Mouse (Mus musculus): ENCODE data around the gene Adssl1. TPM values are rescaled to one million over a fixed set of nuclear protein-coding genes. Genes with fewer than 3 reads are reported as not detected.

Gene Adssl1
- total RNA-seq, 2 experiments from 2014 or later = 119 to 129 TPM

DNA sequence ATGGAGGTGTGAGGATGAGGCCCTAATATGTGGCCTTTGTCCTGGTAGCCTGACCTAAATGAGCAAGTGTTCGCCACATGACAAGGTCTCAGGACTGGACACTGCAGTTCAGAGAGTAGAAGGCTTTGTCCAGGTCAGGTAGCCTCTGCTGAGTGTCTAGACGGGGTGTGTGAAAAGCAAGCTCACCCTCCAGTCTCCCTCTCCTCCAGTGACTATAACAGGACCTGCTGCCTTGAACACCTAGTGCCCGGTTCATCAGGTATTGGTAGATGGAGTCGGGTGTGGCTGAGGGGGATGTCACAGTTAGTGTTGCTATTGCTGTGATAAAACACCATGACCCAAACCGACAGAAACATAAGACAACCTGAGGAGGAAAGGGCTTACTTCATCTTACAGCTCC is 28.6 kb upstream of the Adssl1 start:
- intact Hi-C loops (cut with DNase I) = no loop called here
- DNase-seq = no peak

DNA sequence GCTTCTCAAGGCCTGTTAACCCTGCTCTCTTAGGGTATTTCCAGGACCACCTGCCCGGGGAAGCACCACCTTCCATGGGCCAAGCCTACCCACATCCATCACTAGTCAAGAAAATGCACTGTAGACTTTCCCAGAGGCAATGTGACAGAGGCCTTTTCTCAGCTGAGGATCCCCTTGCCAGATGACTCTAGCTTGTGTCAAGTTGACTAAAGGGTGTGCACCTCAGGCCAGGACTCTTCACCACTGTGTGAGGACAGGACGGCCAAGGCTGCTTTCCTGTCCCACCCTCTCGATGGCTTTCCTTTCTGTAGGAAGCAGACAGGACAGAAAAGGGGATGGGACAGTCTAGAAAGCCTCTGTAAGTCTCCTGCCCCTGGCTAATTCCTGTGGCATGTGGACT is 28.1 kb upstream of the Adssl1 start:
- DNase-seq = no peak

DNA sequence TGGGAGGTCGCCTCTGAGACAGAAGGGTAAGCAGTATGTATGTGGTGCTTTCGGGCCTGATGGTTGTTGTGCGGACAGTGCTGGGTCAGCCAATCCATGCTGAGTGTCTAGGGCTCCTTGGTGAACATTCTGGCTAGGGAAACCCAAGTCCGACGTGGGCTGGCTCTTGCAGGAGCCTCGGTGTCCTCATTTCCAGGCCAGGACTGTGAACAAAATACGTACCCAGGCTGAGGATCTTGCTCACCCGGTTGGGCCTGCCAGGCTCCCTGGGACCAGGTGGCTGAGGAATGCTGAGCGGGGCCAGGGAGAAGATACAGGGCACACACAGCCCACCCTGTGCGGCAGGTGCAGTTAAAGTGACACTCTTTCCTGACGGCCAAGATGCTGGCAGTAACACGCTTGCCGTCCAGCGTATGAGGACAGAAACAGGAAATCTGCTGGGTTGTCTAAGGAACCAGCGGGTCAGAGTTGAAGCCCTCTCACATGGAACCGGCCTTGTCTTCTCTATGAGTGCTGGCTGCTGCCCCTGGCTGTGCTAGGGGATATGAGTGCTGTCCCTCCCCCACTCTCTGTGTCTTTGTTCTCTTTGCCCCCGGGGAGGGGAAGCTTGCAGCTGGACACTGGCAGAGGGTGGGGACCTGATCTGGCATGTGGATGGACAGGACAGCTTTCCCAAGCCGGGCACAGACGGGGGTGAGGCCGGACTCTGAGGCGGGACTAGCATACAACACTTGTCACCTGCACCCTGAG is 26.7 kb upstream of the Adssl1 start:
- DNase-seq = no peak
- intact Hi-C loops (cut with DNase I) = no loop called here

More for the DNA sequence above, 28.1 kb upstream of the Adssl1 start:
- intact Hi-C loops (cut with DNase I) = no loop called here

DNA sequence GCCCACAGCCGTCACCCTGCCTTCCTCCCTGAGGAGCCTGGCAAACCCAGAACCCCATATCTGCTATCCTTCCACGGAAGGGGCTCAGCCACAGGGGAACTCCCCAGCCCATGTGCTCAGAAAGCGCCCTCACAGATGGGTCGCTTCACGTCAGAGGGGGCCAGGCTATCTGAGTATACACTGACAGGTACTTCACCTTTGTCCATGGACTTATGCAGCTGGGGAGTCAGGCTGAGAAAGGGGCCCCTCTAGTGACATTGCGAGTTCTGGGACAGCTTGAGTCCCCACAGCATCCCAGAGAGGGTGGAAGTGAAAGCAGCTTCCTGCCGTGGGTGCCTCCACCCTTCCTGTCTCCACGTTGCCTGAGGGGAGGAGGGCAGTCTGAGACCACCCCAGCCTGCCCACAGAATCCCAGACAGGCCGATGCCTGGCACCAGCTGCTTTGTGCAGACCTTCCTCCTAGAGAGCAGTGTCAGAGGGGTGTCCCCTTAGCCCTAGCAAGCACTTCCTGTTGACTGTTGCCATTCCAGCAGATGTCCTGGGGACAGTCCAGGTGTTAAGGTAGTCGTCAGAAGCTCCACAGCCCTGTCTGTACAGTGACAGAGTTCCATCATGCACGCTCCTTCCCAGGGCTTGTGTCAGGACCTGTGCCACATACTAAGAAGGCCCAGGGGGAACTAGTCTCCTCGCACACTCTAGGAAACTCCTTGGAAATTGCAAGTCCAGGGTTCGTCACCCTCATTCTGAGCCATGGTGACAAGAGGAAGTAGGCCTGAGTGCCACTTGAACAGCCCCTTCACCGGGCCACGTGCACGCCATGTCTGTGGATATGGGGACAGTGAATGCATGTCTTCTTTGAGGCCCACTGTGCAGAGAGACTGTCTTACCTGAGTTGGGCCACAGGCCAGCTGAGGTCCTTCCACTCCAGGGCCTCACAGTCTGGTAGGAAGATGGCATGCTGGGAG is 25.6 kb upstream of the Adssl1 start:
- intact Hi-C loops (cut with DNase I) = no loop called here
- no peak for DNase-seq

DNA sequence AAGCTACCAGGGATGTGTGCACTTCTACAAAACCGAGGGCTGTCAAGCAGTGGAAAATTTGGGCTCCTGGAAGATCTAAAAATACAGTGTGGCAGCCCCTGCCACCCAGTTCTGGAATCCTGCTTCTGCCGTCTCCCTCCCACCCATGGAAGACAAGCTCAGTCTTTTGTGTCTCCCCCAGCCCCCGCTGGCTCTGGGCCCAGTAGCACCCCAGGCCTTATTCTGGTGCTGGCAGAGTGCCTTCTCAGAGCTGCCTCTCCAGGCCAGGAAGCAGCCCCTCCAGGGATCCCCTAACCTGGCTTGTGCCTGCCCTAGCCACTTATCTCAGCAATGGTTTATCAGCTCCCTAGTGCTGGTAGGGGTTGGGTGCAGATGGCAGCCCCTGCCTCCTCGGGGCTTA is 24.9 kb upstream of the Adssl1 start:
- no peak for DNase-seq
- intact Hi-C loops (cut with DNase I) = no loop called here

DNA sequence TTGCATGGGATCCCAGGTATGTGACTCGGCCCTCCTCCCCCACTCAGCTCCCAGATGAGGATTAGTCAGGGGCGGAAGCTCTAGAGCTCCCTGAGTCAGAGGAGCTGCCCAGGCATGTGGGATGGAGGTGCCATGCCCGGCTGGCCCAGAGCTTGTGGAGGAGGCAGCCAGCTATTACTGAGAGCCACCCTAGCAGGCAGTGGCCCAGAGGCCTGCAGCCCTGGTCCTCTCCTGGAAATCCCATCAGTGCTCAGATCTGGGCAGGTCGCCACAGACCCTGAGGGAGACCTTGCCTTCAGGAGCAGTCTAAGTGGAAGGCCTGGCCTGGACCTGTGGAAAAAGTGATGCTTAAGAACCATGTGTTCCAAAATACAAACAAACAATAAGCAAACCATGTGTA is 24.2 kb upstream of the Adssl1 start:
- intact Hi-C loops (cut with DNase I) = no loop called here
- peak in 1 of 2 experiments; percentile 54 for DNase-seq

DNA sequence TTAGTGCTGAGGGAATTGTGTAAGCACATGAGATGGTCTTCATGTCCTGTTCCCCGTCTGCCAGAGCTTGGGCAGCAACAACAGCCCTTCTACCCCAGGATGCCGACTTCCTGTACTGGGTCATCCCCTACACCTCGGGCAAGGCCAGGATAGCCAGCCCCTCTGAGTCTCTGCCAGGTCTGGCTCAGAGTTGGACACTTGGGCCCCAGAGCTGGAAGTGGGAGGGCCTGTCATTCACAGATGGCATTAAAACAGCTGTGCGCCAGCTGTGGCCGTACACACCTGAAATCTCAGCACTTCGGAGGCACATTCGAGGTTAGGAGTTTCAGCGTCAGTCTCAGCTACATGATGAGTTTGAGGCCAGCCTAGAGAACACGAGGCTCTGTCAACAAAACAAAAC is 23.4 kb upstream of the Adssl1 start:
- intact Hi-C loops (cut with DNase I) = no loop called here
- no peak for DNase-seq

DNA sequence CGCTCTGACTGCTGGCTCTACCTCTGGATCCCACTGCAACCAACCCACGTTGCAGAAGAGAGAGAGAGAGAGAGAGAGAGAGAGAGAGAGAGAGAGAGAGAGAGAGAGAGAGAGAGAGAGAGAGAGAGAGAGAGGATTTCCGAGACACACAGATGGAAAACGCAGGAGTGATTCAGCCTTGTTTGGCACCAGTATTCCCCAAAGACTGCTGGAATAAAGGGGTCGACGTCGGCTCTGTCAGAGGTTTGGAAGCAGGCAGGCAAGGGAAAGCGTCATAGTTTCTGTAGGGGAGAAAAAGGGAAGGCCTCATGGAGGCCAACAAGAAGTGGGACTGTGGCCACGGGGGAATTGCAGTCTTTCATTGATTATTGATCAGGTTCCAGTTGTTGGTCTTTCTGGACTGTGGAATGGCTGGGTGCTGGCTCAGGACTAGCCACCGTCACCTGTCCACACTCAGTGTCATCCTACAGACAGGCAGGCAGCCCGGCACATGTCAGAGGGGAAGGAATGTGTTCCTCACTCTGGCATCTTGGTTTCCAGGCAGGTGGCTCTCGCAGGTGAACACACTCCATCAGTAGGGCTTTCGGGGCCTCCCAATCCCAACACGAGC is 22.8 kb upstream of the Adssl1 start:
- intact Hi-C loops (cut with DNase I) = no loop called here
- DNase-seq = no peak

DNA sequence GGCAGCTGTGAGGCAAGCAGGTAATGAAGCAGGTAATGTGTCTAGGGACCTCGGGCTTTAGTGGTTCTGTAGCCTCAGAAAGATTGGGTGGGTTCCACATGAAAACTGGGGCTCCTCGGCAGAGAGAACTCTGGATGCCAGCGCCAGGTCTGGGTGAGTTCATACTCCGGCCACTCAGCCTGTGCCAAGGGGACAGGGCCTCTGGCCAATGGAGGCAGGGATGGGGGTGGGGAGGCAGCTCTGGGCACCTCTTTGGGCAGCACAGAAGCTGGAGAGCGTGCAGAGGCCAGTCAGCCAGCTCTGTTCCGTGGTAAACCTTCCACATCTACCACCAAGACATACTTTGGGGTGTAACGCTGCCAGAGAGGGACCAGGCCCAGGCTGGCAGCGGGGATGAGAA is 22.2 kb upstream of the Adssl1 start:
- no peak for DNase-seq
- intact Hi-C loops (cut with DNase I) = no loop called here

DNA sequence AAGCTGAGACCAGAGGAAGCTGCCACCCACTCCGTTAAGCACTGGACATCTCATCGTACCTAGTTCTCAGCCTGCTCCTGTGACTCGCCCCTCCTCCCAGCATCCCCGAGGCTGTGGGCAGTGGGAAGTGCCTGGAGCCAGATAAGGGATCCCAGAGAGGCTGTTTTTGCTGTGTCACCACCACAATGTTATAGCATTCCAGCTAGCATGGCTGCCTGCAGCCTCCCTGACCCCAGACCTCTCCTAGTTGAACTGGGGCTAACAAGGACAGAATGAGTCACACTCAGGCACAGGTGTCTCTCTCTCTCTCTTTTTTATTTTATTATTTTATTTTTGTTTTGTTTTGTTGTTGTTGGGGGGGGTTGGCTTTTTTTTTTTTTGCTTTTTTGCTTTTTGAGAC is 20.6 kb upstream of the Adssl1 start:
- DNase-seq = no peak
- intact Hi-C loops (cut with DNase I) = no loop called here

DNA sequence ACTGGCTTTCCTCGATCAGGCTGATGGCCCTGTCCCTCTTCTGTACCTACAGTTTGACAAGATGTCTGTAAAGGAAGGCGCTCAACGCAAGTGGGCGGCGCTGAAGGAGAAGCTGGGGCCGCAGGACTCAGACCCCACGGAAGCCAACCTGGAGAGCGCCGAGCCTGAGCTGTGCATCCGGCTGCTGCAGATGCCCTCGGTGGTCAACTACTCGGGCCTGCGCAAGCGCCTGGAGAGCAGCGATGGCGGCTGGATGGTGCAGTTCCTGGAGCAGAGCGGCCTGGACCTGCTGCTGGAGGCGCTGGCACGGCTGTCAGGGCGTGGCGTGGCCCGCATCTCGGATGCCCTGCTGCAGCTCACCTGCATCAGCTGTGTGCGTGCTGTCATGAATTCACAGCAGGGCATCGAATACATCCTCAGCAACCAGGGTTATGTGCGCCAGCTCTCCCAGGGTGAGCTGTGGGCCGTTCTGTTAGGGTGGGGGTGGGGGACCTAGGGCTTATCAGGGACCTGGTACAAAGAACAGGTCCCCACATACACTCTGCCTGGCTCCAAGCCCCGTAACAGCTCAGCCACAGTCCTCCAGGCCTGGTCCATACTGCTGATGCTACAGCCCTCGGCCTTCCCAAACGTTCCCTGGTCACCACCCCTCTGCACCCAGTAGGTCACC is 19.8 kb upstream of the Adssl1 start:
- intact Hi-C loops (cut with DNase I) = no loop called here
- DNase-seq = no peak

DNA sequence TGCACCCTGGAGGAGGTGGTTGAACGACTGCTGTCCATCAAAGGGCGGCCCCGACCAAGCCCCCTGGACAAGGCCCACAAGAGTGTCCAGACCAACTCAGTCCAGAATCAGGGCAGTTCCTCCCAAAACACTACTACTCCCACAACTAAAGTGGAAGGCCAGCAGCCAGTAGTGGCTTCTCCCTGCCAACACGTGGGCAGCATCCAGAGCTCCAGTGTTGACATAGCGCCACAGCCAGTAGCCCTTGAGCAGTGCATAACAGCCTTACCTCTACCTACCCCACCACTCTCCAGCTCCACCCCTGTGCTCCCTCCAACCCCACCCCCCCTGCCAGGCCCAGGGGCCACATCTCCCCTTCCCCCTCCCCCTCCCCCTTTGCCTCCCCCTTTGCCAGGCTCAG is 15.8 kb upstream of the Adssl1 start:
- intact Hi-C loops (cut with DNase I) = no loop called here
- peak in 1 of 2 experiments; percentile 51 for DNase-seq

DNA sequence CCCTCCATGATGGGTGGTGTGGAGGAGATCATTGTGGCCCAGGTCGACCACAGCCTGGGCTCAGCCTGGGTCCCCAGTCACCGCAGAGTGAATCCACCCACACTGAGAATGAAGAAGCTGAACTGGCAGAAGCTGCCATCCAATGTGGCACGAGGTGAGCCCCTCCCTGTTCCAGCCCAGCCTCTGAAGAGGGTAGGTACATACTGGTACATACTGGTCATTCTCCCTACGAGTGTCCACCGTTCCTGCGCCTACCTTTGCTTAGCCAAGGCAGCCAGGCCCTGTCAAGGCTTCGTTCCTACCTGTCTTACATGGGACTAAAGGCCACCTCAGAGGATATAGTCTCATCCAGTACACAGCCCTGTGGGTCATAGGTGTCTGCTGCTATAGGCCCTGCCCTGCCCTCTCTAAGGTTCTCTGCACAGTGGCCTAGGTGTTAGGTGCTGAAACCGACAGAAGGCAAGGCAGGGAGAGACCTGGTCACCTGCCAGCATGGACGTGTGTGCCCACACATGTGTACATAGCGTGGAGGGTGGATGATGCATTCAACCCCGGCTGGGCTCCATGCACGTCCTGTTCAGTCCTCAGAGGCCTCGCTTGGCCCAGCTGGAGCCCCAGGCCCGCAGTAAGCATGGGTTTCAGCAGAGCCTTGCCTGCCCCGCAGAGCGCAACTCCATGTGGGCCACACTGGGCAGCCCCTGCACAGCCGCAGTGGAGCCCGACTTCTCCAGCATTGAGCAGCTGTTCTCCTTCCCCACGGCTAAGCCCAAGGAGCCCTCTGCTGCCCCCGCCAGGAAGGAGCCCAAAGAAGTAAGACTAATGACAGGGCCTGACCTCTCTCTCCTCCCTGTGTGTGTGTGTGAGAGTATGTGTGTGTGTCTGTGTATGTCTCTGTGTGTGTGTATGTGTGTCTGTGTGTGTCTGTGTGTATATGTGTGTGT is 14.9 kb upstream of the Adssl1 start:
- peak; percentile 54 to 65 for DNase-seq
- intact Hi-C loops (cut with DNase I) = loop anchor here (1.0 kb wide), 1 partner anchor 53 kb away; no protein-coding TSS in a partner anchor

DNA sequence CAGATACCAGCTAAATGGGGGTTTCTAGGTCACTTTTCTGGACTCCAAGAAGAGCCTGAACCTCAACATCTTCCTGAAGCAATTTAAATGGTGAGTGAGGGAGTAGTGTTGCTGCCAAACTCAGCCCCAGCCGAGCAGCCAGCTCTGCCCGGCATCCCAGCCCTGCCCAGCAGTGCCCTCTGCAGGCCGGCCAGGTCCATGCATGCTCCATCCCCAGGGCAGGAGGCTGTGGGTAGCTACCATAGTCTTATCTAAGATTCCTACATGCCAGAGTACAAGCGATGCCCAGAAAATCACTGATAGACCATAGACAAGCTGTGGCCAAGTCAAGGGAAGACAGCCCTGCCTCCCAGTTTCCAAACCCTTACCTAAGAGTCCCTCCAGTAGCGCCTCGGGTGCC is 14.1 kb upstream of the Adssl1 start:
- DNase-seq = peak; percentile 84 to 92
- intact Hi-C loops (cut with DNase I) = loop anchor here (1.0 kb wide), 1 partner anchor 53 kb away; no protein-coding TSS in a partner anchor

DNA sequence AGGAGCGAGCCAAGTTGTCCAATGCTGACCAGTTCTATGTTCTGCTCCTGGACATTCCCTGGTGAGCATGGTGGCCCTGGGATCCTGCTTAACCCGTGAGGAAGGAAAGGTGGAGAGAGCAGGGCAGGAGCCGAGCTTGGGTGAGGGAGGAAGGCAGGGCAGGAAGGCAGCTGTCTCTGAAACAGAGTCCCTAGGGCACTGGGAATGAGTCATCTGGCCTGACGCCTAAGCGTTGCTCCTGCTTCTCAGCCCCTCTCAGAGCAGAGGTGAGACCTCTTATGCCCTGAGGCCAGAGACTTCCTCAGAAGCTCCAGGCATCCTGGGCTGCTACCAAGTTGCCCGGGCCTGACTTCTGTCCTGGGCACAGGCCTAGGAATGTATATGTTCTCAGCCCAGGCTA is 12.8 kb upstream of the Adssl1 start:
- intact Hi-C loops (cut with DNase I) = no loop called here
- DNase-seq = no peak

DNA sequence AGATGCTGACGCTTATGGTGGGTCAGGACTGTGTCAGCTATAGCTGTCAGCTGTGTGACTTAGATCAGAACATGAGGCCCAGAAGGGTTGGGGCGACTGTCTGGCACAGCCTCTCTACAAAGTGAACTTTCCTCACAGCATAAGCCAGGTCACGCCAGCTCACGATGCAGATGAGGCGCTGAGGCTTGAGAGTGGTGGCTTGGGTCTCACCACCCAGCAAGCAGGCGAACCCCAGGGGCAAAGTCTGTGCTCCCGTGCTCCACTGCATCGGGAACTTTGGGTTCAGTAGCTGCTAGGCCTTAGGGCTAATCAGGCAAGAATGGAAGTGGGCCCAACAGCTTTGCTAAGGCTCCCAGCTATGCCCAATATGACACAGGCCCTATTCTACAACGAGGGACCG is 10.8 kb upstream of the Adssl1 start:
- intact Hi-C loops (cut with DNase I) = no loop called here
- no peak for DNase-seq

DNA sequence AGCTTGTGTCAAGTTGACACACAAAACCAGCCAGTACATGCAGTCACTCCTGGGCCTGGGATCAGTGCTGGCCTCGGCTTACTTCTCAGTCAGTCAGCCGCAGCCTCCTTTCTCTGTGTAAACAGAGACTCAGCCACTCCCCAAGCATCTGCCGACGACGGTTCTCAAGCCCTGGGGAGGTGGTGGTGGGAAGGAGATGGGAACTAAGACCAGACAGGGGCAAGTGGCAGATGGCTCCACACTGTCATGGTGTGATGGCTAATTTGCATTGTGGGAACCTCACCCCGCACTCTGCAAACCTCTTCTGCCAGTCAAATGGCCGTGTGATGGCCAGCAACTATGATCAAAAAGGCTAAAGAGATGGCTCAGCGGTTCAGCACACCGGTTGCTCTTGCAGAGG is 3.2 kb upstream of the Adssl1 start:
- intact Hi-C loops (cut with DNase I) = no loop called here
- DNase-seq = no peak

DNA sequence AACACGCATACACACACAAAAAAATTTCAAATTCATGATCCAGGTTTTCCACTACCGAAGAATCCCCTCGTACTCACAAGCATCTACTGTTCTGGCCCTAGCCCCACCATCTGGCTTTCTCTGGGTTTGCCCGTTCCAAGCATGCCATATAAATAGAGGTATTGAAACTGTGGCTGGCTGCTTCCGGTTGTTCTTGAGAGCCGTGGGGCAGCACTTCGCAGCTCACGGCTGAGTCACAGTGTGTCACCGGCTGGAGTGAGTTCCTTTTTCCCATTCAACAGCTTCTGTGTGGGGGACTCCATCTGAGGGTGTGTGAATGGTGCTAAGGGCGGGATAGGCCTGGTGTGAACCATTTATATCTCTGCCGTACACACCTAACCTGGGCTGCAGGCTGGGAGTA is 2.7 kb upstream of the Adssl1 start:
- no peak for DNase-seq
- intact Hi-C loops (cut with DNase I) = no loop called here

DNA sequence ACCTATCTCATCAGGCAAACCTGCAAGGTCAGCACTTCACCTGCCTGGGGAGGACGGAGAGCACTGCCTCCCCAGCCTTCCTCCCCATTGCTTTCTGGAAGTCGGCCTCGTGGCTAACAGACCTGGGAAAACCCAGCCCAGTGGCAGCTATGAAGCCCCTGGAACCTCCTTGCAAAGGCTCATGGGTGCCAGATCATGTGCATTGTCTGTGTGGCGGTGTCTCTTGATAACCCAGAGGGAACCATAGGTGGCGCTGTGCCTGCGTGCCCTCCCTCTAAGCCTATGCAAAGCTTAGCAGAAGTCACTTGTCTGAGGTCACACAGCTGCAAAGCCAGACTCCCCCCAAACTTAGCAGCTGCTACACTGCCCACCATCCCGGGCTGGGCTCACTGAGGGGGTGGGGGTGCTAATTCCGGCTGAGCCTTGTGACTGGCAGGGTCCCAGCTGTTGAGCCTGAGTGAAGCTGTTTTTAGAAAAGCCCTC is 1.9 kb upstream of the Adssl1 start:
- DNase-seq = peak; percentile 72 to 79
- intact Hi-C loops (cut with DNase I) = no loop called here

Measured in heart, postnatal 14 days (tissue).